Mouse (Mus musculus) liver, embryonic 14.5 days (tissue): ENCODE results near the gene Chpf2. TPM values are rescaled to one million over a fixed set of nuclear protein-coding genes. Genes with fewer than 3 reads are reported as not detected.

Experiments used
- ATAC-seq: fragments of 200-750 bp; cut with Nextera tagmentation; 2 replicates; pipeline ENCODE4 v1.8.0; 2017; ENCODE audit warnings: moderate number of reproducible peaks, mild to moderate bottlenecking, moderate library complexity; ENCODE audit not compliant: insufficient read depth
- DNase-seq, 3 experiments: peaks; one replicate each; pipeline ENCODE4 v3.0.0-alpha.2; 2012 to 2013; ENCODE audit warnings: low read depth in 3 of 3, low spot score in 3 of 3
- H3K27ac ChIP-seq: fragments of 300-500 bp; sonication (generic); 2 replicates; pipeline ENCODE4 v1.5.1; 2014; ENCODE audit warnings: moderate library complexity, mild to moderate bottlenecking, control low read depth, inconsistent platforms
- H3K27me3 ChIP-seq: fragments of 300-500 bp; sonication (generic); 2 replicates; pipeline ENCODE4 v1.6.1; 2014; ENCODE audit warnings: mild to moderate bottlenecking, low read length, moderate library complexity; ENCODE audit not compliant: control insufficient read depth, insufficient read depth
- H3K36me3 ChIP-seq: fragments of 300-500 bp; sonication (generic); replicated peaks from 2 replicates; pipeline ENCODE4 v1.6.1; 2014; ENCODE audit warnings: low read depth; ENCODE audit not compliant: control insufficient read depth, insufficient read depth
- H3K4me1 ChIP-seq, 2 experiments: fragments of 200-500 bp in 1 of 2; fragments of 300-500 bp in 1 of 2; sonication (generic) in 1 of 2; replicated peaks; 2 replicates each; pipeline ENCODE4 v1.6.1; 2012 to 2014; ENCODE audit warnings: antibody characterized with exemption in 1 of 2, inconsistent platforms in 1 of 2, low read length in 1 of 2; ENCODE audit not compliant: control insufficient read depth in 2 of 2, insufficient read depth in 2 of 2
- H3K4me2 ChIP-seq: fragments of 300-500 bp; sonication (generic); 2 replicates; pipeline ENCODE4 v1.6.1; 2014; ENCODE audit warnings: low read depth, mild to moderate bottlenecking, control low read depth, moderate library complexity
- H3K4me3 ChIP-seq, 2 experiments: fragments of 200-500 bp in 1 of 2; fragments of 300-500 bp in 1 of 2; sonication (generic) in 1 of 2; 2 replicates each; pipeline ENCODE4 v1.5.1; 2012 to 2014; ENCODE audit warnings: low read depth in 2 of 2, low read length in 2 of 2, mild to moderate bottlenecking in 2 of 2, control low read depth in 1 of 2, inconsistent platforms in 1 of 2, moderate library complexity in 1 of 2; ENCODE audit not compliant: insufficient read depth in 1 of 2
- H3K9ac ChIP-seq: fragments of 300-500 bp; sonication (generic); replicated peaks from 2 replicates; pipeline ENCODE4 v1.6.1; 2014; ENCODE audit warnings: mild to moderate bottlenecking, control low read depth, moderate library complexity
- H3K9me3 ChIP-seq: fragments of 300-500 bp; sonication (generic); 2 replicates; pipeline ENCODE4 v1.6.1; 2016; ENCODE audit warnings: low read length, mixed read lengths; ENCODE audit not compliant: control insufficient read depth
- CTCF ChIP-seq: IDR thresholded peaks from 2 replicates; pipeline ENCODE4 v1.5.1; 2016; ENCODE audit warnings: antibody characterized with exemption, low read depth, control low read depth
- EP300 ChIP-seq: IDR thresholded peaks from 2 replicates; pipeline ENCODE4 v1.6.1; 2016; ENCODE audit warnings: antibody characterized with exemption, low read depth
- WGBS: fragments of 180-500 bp; shearing (Covaris S2); extraction: QIAGEN DNeasy Blood & Tissue Kit; methylation state at CpG from one replicate; pipeline ENCODE4 v1.1.7; 2014; ENCODE audit not compliant: insufficient replicate concordance; 5-methylcytosine and 5-hydroxymethylcytosine counted together
- polyA plus RNA-seq, 2 experiments: library from polyadenylated mRNA; depleted of rRNA in 1 of 2; stranded (reverse) in 1 of 2; unstranded in 1 of 2; fragments of >200 nt; fragmentation: Nextera tagmentation in 1 of 2; extraction: Ambion mirVana in 1 of 2; gene quantifications; 2 replicates each; pipeline versions ENCODE4 v1.2.1 to v1.2.3; 2012 to 2014

The Chpf2 gene
- polyA plus RNA-seq, 2 experiments, result 5.6 to 5.9 TPM

DNA sequence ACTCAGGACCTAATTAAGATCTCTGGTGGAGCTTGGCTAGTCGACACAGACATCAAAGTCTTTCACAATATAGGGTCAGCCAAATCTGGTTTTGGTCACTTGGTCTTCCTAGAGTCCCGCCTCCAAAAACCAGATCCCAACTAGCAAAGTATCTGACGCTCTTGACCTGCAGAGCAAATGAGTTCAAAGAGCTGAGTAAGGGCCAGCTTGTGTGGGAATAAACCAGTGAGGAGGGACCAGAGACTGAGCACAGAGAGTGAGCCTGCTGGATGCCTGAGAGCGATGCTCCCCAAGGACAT, 38.2 kb downstream of the Chpf2 start:
- DNase-seq, result no peak

DNA sequence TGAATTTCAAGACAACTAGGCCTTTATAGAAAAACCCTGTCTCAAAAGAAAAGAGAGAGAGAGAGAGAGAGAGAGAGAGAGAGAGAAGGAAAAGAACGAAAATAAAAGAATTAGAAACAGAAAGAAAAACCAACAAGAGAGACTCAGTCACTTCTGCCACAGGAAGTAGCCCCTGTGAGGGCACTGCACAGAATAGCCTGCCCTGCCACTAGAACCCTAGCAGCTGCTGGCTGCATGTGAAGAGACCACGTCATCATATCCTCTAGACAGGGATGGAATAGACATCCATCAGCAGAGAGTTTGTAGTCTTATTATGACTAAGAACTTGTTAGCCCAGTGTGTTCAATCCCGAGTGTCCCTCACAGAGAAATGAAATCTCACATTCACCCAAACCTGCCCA, 43.2 kb downstream of the Chpf2 start:
- Histone ChIP-seq H3K36me3 (no peaks in the 10 kb centered on the region), H3K4me1 (no peaks in the 10 kb centered on the region), H3K9me3 (no peaks in the 10 kb centered on the region), H3K27ac (no peak overlapping the region), H3K27me3 (peaks cover 2% of the 10 kb centered on the region; the same call in 1 of the 2 replicates), H3K9ac (no peak overlapping the region), H3K4me3 (no peak overlapping the region), H3K4me2 (no peak overlapping the region)
- DNase-seq, result no peak
- TF ChIP-seq CTCF (no peak), EP300 (no peak)
- 46% methylated on average over 3 of the region's 3 CpGs for WGBS
- ATAC-seq, result no peak

More for the DNA sequence above, 38.2 kb downstream of the Chpf2 start:
- H3K27me3 ChIP-seq, result peaks cover 9% of the 10 kb centered on the region
- no peak overlapping the region for H3K4me2 ChIP-seq
- no peaks in the 10 kb centered on the region for H3K9me3 ChIP-seq
- no peak overlapping the region for H3K4me3 ChIP-seq
- H3K36me3 ChIP-seq, result no peaks in the 10 kb centered on the region
- no peak overlapping the region for H3K27ac ChIP-seq
- WGBS, result 27% methylated on average over 4 of the region's 4 CpGs
- no peak overlapping the region for H3K9ac ChIP-seq
- TF ChIP-seq CTCF (no peak), EP300 (no peak)
- no peak for ATAC-seq
- H3K4me1 ChIP-seq, result no peaks in the 10 kb centered on the region

DNA sequence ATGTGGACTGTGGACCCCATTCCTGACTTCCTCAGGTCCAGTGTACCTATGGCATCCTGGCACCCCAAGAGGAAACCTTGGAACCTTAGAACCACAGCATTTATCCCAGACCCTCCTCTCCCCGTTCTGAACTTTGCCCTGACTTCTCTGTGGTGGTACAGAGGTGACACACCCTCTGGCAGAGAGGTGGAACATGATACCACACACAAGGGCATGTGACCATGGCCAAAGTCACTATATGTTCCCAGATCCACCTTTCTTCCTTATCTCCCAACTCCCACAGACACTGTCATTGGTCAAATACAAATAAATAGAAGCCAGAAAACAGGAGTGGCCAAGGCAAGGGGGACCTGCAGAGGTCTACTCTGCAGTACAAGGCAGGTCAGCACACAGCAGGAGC, 48.6 kb downstream of the Chpf2 start:
- Histone ChIP-seq H3K4me2 (no peak overlapping the region), H3K4me3 (no peak overlapping the region), H3K9me3 (no peaks in the 10 kb centered on the region), H3K36me3 (no peaks in the 10 kb centered on the region), H3K27me3 (no peaks in the 10 kb centered on the region), H3K4me1 (no peaks in the 10 kb centered on the region), H3K9ac (no peak overlapping the region), H3K27ac (no peak overlapping the region)
- ATAC-seq, result no peak
- no peak for TF ChIP-seq CTCF
- no peak for TF ChIP-seq EP300
- no peak for DNase-seq
- 22% methylated on average over 1 of the region's 1 CpGs for WGBS

DNA sequence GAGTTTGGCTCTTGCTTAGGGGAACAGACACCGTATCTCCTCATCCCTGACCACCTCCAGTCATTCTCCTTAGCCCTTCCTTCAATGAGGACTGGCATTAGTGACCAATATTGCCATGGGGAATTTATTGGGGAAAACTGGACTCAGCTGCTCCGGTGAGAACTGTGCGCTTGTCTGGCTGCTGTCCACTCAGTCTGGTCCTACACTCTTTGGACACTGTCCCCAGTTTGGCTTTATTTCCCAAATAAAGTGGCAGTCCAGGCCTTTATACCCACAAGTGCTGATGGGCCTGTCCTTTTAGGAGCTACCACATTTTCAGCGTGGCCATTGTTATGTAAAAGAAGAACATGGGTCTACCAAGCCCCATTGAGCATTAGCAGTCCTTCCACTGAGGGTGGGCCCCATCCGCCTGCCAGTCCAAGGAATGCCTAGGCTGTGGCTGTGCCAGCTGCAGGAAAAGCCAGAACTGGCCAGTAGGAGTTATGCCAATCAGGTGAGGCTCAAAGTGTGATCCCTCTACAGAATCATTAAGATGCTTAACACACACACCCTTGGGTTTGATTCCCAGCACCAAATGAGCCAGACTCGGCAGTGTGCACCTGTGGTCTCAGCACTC, 49.1 kb downstream of the Chpf2 start:
- TF ChIP-seq CTCF (no peak), EP300 (no peak)
- no peaks in the 10 kb centered on the region for H3K36me3 ChIP-seq
- H3K27me3 ChIP-seq, result no peaks in the 10 kb centered on the region
- no peak overlapping the region for H3K27ac ChIP-seq
- no peak overlapping the region for H3K9ac ChIP-seq
- 65% methylated on average over 6 of the region's 6 CpGs for WGBS
- no peak overlapping the region for H3K4me2 ChIP-seq
- no peaks in the 10 kb centered on the region for H3K9me3 ChIP-seq
- no peak overlapping the region for H3K4me3 ChIP-seq
- DNase-seq (no peak), ATAC-seq (no peak)
- no peaks in the 10 kb centered on the region for H3K4me1 ChIP-seq

DNA sequence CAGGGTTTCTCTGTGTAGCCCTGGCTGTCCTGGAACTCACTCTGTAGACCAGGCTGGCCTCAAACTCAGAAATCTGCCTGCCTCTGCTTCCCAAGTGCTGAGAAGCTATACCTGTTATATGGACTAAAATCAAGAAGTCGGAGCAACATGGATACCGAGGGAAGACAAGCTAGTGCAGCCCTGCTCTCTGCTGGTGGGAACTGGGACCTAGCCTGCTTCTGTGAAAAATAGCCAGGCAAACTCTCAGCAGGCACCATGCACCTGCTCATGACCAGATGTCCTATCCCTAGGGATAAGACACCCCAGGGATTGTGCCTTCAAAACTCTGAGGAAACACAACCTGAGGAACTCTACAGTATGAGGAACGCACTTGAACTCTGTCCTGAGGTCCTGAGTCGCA, 50.4 kb downstream of the Chpf2 start:
- no peak overlapping the region for H3K4me2 ChIP-seq
- H3K27ac ChIP-seq, result no peak overlapping the region
- no peak for TF ChIP-seq CTCF
- TF ChIP-seq EP300, result no peak
- H3K9ac ChIP-seq, result no peak overlapping the region
- no peak overlapping the region for H3K4me3 ChIP-seq
- no peaks in the 10 kb centered on the region for H3K9me3 ChIP-seq
- 62% methylated on average over 4 of the region's 4 CpGs for WGBS
- H3K4me1 ChIP-seq, result no peaks in the 10 kb centered on the region
- no peaks in the 10 kb centered on the region for H3K36me3 ChIP-seq
- DNase-seq, result no peak
- no peaks in the 10 kb centered on the region for H3K27me3 ChIP-seq
- no peak for ATAC-seq
